29 mouse cellular contexts compared by ENCODE assay signal in the genomic region with DNA sequence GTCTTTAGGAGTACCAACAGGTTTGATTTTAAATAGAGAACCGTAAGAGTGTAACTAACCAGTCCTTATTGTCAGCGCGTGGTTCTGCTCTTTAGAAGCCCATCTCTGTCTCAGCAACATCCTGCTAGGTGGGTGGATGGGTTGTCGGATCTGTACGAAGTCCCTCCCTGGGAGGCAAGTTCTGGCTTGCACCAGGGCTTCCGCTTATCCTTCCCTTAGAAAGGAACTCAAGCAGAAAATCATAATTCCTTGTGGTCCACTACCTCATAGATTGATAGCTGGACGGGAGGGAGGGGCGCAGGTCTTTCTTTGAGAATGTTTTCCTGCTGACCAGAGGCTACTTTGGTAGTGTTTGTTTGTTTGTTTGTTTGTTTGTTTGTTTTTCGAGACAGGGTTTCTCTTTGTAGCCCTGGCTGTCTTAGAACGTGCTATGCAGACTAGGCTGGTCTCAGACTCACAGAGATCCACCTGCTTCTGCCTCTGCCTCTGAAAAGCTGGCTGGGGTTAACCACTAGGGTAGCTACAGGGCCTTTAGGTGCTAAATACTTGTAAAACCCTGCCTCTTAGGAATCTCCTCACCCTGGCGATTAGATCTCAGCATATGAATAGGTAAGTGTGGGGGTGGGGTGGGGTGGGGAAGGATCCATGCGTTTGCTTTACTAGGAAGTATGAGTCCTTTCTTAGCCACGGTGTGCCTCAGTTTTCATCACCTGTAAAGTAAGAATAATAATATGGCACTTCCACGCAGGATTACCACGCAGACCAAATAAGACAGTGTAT. TPM values are rescaled to one million over a fixed set of nuclear protein-coding genes. Genes with fewer than 3 reads are reported as not detected.
A peak's percentile ranks its signal among the peaks of the same experiment; 100 is the strongest.
DNase-seq lines count a peak whose midpoint lies in the region; TF ChIP-seq lines count a peak whose summit lies in the region.
"Had no signal": no experiment of that assay in that cellular context is flagged by ENCODE, and none has a peak within 500 bp of the region (broad histone marks: within the 10 kb centered on the region; RNA-seq: fewer than 3 reads in every experiment).

No protein-coding gene starts in this region.

- DNase-seq in kidney, adult 2 months = no peak
- DNase-seq in kidney, postnatal 36 days = no peak
- DNase-seq in ZHBTc4 (ENCODE audit: low read depth, low spot score) = peak; percentile 76
- peak; percentile 38 for DNase-seq in retina, postnatal 1 day
- no peak for DNase-seq in lung, postnatal 36 days
- DNase-seq in lung, postnatal 25 days (ENCODE audit: low spot score) = no peak
- no peak for DNase-seq in heart, adult 8-10 months (ENCODE audit: low spot score)
- DNase-seq: adrenal gland, adult 8-10 months; adrenal gland, postnatal 25 days; B cell, adult 2 months; cerebellum, adult 11-12 months; cerebellum, adult 8-10 months; cerebellum, postnatal 10 days; gastrocnemius, adult 2 months; gastrocnemius, postnatal 14 days; heart, adult 2 months; kidney, adult 18-20 months had no signal

- TF ChIP-seq EP300 in ES-Bruce4 (IDR thresholded peaks at IDR 0.05; ENCODE audit: insufficient read depth, low read depth, low read length) = no peak

- TF ChIP-seq POLR2A in kidney, adult 2 months (IDR thresholded peaks at IDR 0.05; ENCODE audit: low read depth, low read length) = no peak
- TF ChIP-seq POLR2A in ES-Bruce4 (IDR thresholded peaks at IDR 0.05; ENCODE audit: insufficient read depth, low read length) = no peak

- TF ChIP-seq CTCF in kidney, adult 2 months (conservative IDR thresholded peaks at IDR 0.05; ENCODE audit: insufficient read depth, insufficient read length, low read depth, low read length) = no peak
- TF ChIP-seq CTCF in ES-Bruce4 (IDR thresholded peaks at IDR 0.05; ENCODE audit: low read depth, low read length) = no peak

- no peak overlapping the region for H3K4me3 ChIP-seq in kidney, adult 2 months (ENCODE audit: insufficient read depth, low read depth, low read length)
- H3K4me3 ChIP-seq in ES-Bruce4 (ENCODE audit: low read depth, low read length) = no peak overlapping the region
- H3K4me3 ChIP-seq: embryonic facial prominence, embryonic 12.5 days; forebrain, embryonic 10.5 days; forebrain, embryonic 13.5 days; gastrocnemius, adult 2 months; heart, adult 2 months had no signal

- no peak overlapping the region for H3K9ac ChIP-seq in ES-Bruce4 (ENCODE audit: low read depth, poor library complexity, severe bottlenecking)
- H3K9ac ChIP-seq: embryonic facial prominence, embryonic 12.5 days; forebrain, embryonic 13.5 days; hindbrain, embryonic 14.5 days had no signal

- H3K36me3 ChIP-seq in kidney, adult 2 months (ENCODE audit: control insufficient read depth, insufficient read depth, low read length) = no peaks in the 10 kb centered on the region
- H3K36me3 ChIP-seq in ES-Bruce4 (ENCODE audit: control insufficient read depth, insufficient read depth, low read length, poor library complexity, severe bottlenecking) = no peaks in the 10 kb centered on the region
- H3K36me3 ChIP-seq: embryonic facial prominence, embryonic 12.5 days; forebrain, embryonic 10.5 days had no signal

- peaks cover 6% of the 10 kb centered on the region for H3K27me3 ChIP-seq in kidney, adult 2 months (replicated peaks; ENCODE audit: control insufficient read depth, insufficient read depth, low read length)
- peaks cover 14% of the 10 kb centered on the region for H3K27me3 ChIP-seq in ES-Bruce4 (ENCODE audit: control insufficient read depth, insufficient read depth, low read length, poor library complexity, severe bottlenecking)
- H3K27me3 ChIP-seq: CH12.LX, Patski had no signal

- WGBS in kidney, adult 2 months = 43% methylated on average over 15 of the region's 15 CpGs

- peaks cover 22% of the 10 kb centered on the region for H3K4me1 ChIP-seq in kidney, adult 2 months (ENCODE audit: control insufficient read depth, insufficient read depth, low read length)
- peaks cover 6% of the 10 kb centered on the region for H3K4me1 ChIP-seq in ES-Bruce4 (ENCODE audit: control insufficient read depth, insufficient read depth, low read length)

- no peaks in the 10 kb centered on the region for H3K9me3 ChIP-seq in ES-Bruce4 (replicated peaks; ENCODE audit: control insufficient read depth, insufficient read depth, low read length, poor library complexity, severe bottlenecking)
- H3K9me3 ChIP-seq: embryonic facial prominence, embryonic 12.5 days; forebrain, embryonic 10.5 days; forebrain, embryonic 13.5 days had no signal

- H3K27ac ChIP-seq in kidney, adult 2 months (ENCODE audit: insufficient read depth, low read depth, low read length) = 0 out of 2 replicates have a peak overlapping the region, but pooled peaks have one; percentile 7
- 0 out of 2 replicates have a peak overlapping the region, but pooled peaks have one; percentile 4 for H3K27ac ChIP-seq in ES-Bruce4 (ENCODE audit: insufficient read depth, low read length)
- H3K27ac ChIP-seq: embryonic facial prominence, embryonic 12.5 days; forebrain, embryonic 10.5 days; forebrain, embryonic 13.5 days; gastrocnemius, adult 2 months; heart, adult 2 months; hindbrain, embryonic 14.5 days; hindbrain, postnatal 0 days had no signal

RNA-seq across cellular contexts. Expression of gene Pak6, which starts 10.8 kb away (rescaled TPM):
- polyA plus RNA-seq in kidney, adult 2 months (2012; rRNA removed) = 10.9 and 13.7 TPM in 2 replicates
- 2.1 and 2.3 TPM in 2 replicates for polyA plus RNA-seq in ES-Bruce4 (2011; ENCODE audit: insufficient read depth, insufficient read length, low read depth, missing spikeins)
- total RNA-seq in heart, adult 8-10 months (2022) = 10 to 100 TPM in 3 of 4 experiments, 1 to 10 TPM in 1; 7.5 to 13.4 (median 11.4) TPM
- total RNA-seq: gastrocnemius, adult 2 months had no signal
- polyA plus RNA-seq: activated CD4-positive, CD25-positive, alpha-beta regulatory T cell, adult 4 months had no signal

RNA-seq across cellular contexts. Expression of gene Ankrd63, which starts 29.9 kb away (rescaled TPM):
- 0.03 and 0.05 TPM in 2 replicates for polyA plus RNA-seq in kidney, adult 2 months (2012; rRNA removed)
- polyA plus RNA-seq in ES-Bruce4 (2011; ENCODE audit: insufficient read depth, insufficient read length, low read depth, missing spikeins) = not detected in 2 replicates
- total RNA-seq in heart, adult 8-10 months (2022) = 1 to 10 TPM; 1.0 to 3.1 (median 1.7) TPM
- total RNA-seq: CH12.LX; gastrocnemius, postnatal 14 days; hindbrain, postnatal 0 days had no signal
- polyA plus RNA-seq: activated CD4-positive, CD25-positive, alpha-beta regulatory T cell, adult 4 months; embryonic facial prominence, embryonic 12.5 days; forebrain, embryonic 10.5 days; G1E; hindbrain, embryonic 11.5 days; hindbrain, embryonic 14.5 days; inflammation-experienced regulatory T-cells, adult 6 months had no signal

RNA-seq across cellular contexts. Expression of gene Plcb2, which starts 54.4 kb away (rescaled TPM):
- 1.9 and 3.7 TPM in 2 replicates for polyA plus RNA-seq in kidney, adult 2 months (2012; rRNA removed)
- not detected in 2 replicates for polyA plus RNA-seq in ES-Bruce4 (2011; ENCODE audit: insufficient read depth, insufficient read length, low read depth, missing spikeins)
- total RNA-seq in heart, adult 8-10 months (2022) = 1 to 10 TPM; 2.2 to 3.3 (median 2.5) TPM

Comparison
In these comparisons a context has a peak if more than half of its experiments do, and no peak if none do; other contexts are left out.
1. DNase-seq: peak in ZHBTc4 (single experiment) and retina, postnatal 1 day (single experiment); none in kidney, adult 2 months (single experiment), kidney, postnatal 36 days (0 of 2), lung, postnatal 36 days (single experiment), lung, postnatal 25 days (single experiment) and heart, adult 8-10 months (single experiment).